Mouse (Mus musculus): ENCODE data around the gene Gatd1. TPM values are rescaled to one million over a fixed set of nuclear protein-coding genes. Genes with fewer than 3 reads are reported as not detected.

Gene Gatd1
- polyA plus RNA-seq, 1 experiment: 41.5 TPM

DNA sequence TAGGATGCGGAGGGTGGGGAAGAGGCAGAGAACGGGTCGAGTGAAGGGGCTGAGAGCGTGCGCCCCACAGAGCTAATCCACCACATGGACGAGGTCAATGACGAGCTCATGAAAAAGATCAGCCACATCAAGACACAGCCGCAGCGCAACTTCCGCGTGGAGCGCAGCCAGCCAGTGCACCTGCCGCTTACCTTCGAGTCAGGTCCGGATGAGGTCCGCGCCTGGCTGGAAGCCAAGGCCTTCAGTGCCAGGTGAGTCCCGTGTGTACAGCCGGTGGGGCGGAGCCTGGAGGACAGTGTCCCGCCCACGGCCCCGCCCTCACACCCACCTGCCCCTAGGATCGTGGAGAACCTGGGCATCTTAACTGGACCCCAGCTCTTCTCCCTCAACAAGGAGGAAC, 52.4 kb downstream of the Gatd1 start:
- Histone ChIP-seq H3K4me1 (ENCODE audit: control insufficient read depth, insufficient read depth, low read length) (no peaks in the 10 kb centered on the region), H3K4me3 (ENCODE audit: insufficient read depth, low read length) (no peak overlapping the region), H3K27ac (ENCODE audit: insufficient read depth, low read length) (no peak overlapping the region)
- TF ChIP-seq CTCF (IDR thresholded peaks at IDR 0.05; ENCODE audit: borderline replicate concordance, insufficient read depth, low read length) (no peak), POLR2A (IDR thresholded peaks at IDR 0.05; ENCODE audit: low read depth, low read length) (no peak)

Other genes starting within 250 kb of the Gatd1 start
- 108 and 119 TPM in 2 replicates for gene Rnh1, start 241.3 kb downstream of the Gatd1 start, polyA plus RNA-seq (2011; ENCODE audit: insufficient read length, low read depth, missing spikeins)
- gene Hras, start 220.1 kb downstream of the Gatd1 start, polyA plus RNA-seq (2011; ENCODE audit: insufficient read length, low read depth, missing spikeins): 54.0 and 62.7 TPM in 2 replicates
- gene Lrrc56, start 220.0 kb downstream of the Gatd1 start, polyA plus RNA-seq (2011; ENCODE audit: insufficient read length, low read depth, missing spikeins): 1.9 and 2.4 TPM in 2 replicates
- 0.38 and 0.58 TPM in 2 replicates for gene Lmntd2, start 200.1 kb downstream of the Gatd1 start, polyA plus RNA-seq (2011; ENCODE audit: insufficient read length, low read depth, missing spikeins)
- gene Rassf7, start 198.3 kb downstream of the Gatd1 start, polyA plus RNA-seq (2011; ENCODE audit: insufficient read length, low read depth, missing spikeins): 3.9 and 5.8 TPM in 2 replicates
- 54.7 and 58.7 TPM in 2 replicates for gene Phrf1, start 185.4 kb downstream of the Gatd1 start, polyA plus RNA-seq (2011; ENCODE audit: insufficient read length, low read depth, missing spikeins)
- gene Irf7, start 147.7 kb downstream of the Gatd1 start, polyA plus RNA-seq (2011; ENCODE audit: insufficient read length, low read depth, missing spikeins): 6.0 and 7.2 TPM in 2 replicates
- not detected in 2 replicates for gene Cdhr5, start 137.3 kb downstream of the Gatd1 start, polyA plus RNA-seq (2011; ENCODE audit: insufficient read length, low read depth, missing spikeins)
- not detected in 2 replicates for gene Sct, start 135.0 kb downstream of the Gatd1 start, polyA plus RNA-seq (2011; ENCODE audit: insufficient read length, low read depth, missing spikeins)
- gene Drd4, start 122.1 kb downstream of the Gatd1 start, polyA plus RNA-seq (2011; ENCODE audit: insufficient read length, low read depth, missing spikeins): 0.28 TPM in 1 of 2 replicates, not detected in the other
- gene Deaf1, start 86.4 kb downstream of the Gatd1 start, polyA plus RNA-seq (2011; ENCODE audit: insufficient read length, low read depth, missing spikeins): 30.5 and 37.2 TPM in 2 replicates
- 24.6 and 25.4 TPM in 2 replicates for gene Tmem80, start 86.4 kb downstream of the Gatd1 start, polyA plus RNA-seq (2011; ENCODE audit: insufficient read length, low read depth, missing spikeins)
- gene Eps8l2, start 75.3 kb downstream of the Gatd1 start, polyA plus RNA-seq (2011; ENCODE audit: insufficient read length, low read depth, missing spikeins): 4.2 and 9.1 TPM in 2 replicates
- 93.0 and 121 TPM in 2 replicates for gene Taldo1, start 21.9 kb downstream of the Gatd1 start, polyA plus RNA-seq (2011; ENCODE audit: insufficient read length, low read depth, missing spikeins)
- 4.9 and 5.4 TPM in 2 replicates for gene Cend1, start 15.4 kb upstream of the Gatd1 start, polyA plus RNA-seq (2011; ENCODE audit: insufficient read length, low read depth, missing spikeins)
- gene Slc25a22, start 23.8 kb upstream of the Gatd1 start, polyA plus RNA-seq (2011; ENCODE audit: insufficient read length, low read depth, missing spikeins): 24.0 and 26.9 TPM in 2 replicates
- gene Pidd1, start 29.9 kb upstream of the Gatd1 start, polyA plus RNA-seq (2011; ENCODE audit: insufficient read length, low read depth, missing spikeins): 12.4 and 18.1 TPM in 2 replicates
- 1,600 and 1,818 TPM in 2 replicates for gene Rplp2, start 33.2 kb upstream of the Gatd1 start, polyA plus RNA-seq (2011; ENCODE audit: insufficient read length, low read depth, missing spikeins)
- 18.9 and 26.7 TPM in 2 replicates for gene Pnpla2, start 41.1 kb upstream of the Gatd1 start, polyA plus RNA-seq (2011; ENCODE audit: insufficient read length, low read depth, missing spikeins)
- gene Cracr2b, start 47.0 kb upstream of the Gatd1 start, polyA plus RNA-seq (2011; ENCODE audit: insufficient read length, low read depth, missing spikeins): 1.3 and 2.7 TPM in 2 replicates
- gene Cd151, start 53.3 kb upstream of the Gatd1 start, polyA plus RNA-seq (2011; ENCODE audit: insufficient read length, low read depth, missing spikeins): 58.4 and 94.0 TPM in 2 replicates
- gene Polr2l, start 61.0 kb upstream of the Gatd1 start, polyA plus RNA-seq (2011; ENCODE audit: insufficient read length, low read depth, missing spikeins): 13.1 and 24.1 TPM in 2 replicates
- gene Tspan4, start 61.1 kb upstream of the Gatd1 start, polyA plus RNA-seq (2011; ENCODE audit: insufficient read length, low read depth, missing spikeins): 184 and 207 TPM in 2 replicates
- gene Chid1, start 125.7 kb upstream of the Gatd1 start, polyA plus RNA-seq (2011; ENCODE audit: insufficient read length, low read depth, missing spikeins): 45.8 and 48.7 TPM in 2 replicates
- 128 TPM in 2 replicates for gene Ap2a2, start 148.0 kb upstream of the Gatd1 start, polyA plus RNA-seq (2011; ENCODE audit: insufficient read length, low read depth, missing spikeins)
- gene Muc6, start 241.2 kb upstream of the Gatd1 start, polyA plus RNA-seq (2011; ENCODE audit: insufficient read length, low read depth, missing spikeins): not detected in 2 replicates